Mouse (Mus musculus): ENCODE measurements around the gene Tcaf1.

Tcaf1 gene

GRCm38 (mm10) chr6:42709291-42710211 is at the start of gene Tcaf1:
TSS of gene Tcaf1 (minus strand) at chr6:42710088.
- peak; percentile 69 for DNase-seq (ENCODE audit: extremely low spot score, low read depth, low spot score)

GRCm38 (mm10) chr6:42756104-42756503 is 46.2 kb upstream of the Tcaf1 start, which contains the start of gene Olfr38:
TSS of gene Olfr38 (plus strand) at chr6:42756404.
- no peak for DNase-seq (ENCODE audit: extremely low spot score, low read depth, low spot score)

- no peak for DNase-seq (ENCODE audit: extremely low spot score, low read depth, low spot score)
These were observed 38.0 kb upstream of the Tcaf1 start for GRCm38 (mm10) chr6:42747846-42748245.

- no peak for DNase-seq (ENCODE audit: extremely low spot score, low read depth, low spot score)
These were observed 32.4 kb upstream of the Tcaf1 start for GRCm38 (mm10) chr6:42742303-42742702.

GRCm38 (mm10) chr6:42739071-42739470 is 29.2 kb upstream of the Tcaf1 start, which contains the start of gene Olfr453:
TSS of gene Olfr453 (plus strand) at chr6:42739371.
- no peak for DNase-seq (ENCODE audit: extremely low spot score, low read depth, low spot score)

GRCm38 (mm10) chr6:42717973-42718372 is 8.1 kb upstream of the Tcaf1 start:
- no peak for DNase-seq (ENCODE audit: extremely low spot score, low read depth, low spot score)

GRCm38 (mm10) chr6:42714668-42715067 is 4.8 kb upstream of the Tcaf1 start:
- no peak for DNase-seq (ENCODE audit: extremely low spot score, low read depth, low spot score)

- peak; percentile 46 for DNase-seq (ENCODE audit: extremely low spot score, low read depth, low spot score)
These were observed 17.2 kb downstream of the Tcaf1 start for GRCm38 (mm10) chr6:42692517-42693190.

- DNase-seq (ENCODE audit: extremely low spot score, low read depth, low spot score) = peak; percentile 39
These were observed 17.8 kb downstream of the Tcaf1 start for GRCm38 (mm10) chr6:42692154-42692516.

- DNase-seq (ENCODE audit: extremely low spot score, low read depth, low spot score) = no peak
These were observed 20.1 kb downstream of the Tcaf1 start for GRCm38 (mm10) chr6:42689761-42690160.

- no peak for DNase-seq (ENCODE audit: extremely low spot score, low read depth, low spot score)
These were observed 22.0 kb downstream of the Tcaf1 start for GRCm38 (mm10) chr6:42687907-42688306.

GRCm38 (mm10) chr6:42680077-42680476 is 29.8 kb downstream of the Tcaf1 start:
- DNase-seq (ENCODE audit: extremely low spot score, low read depth, low spot score) = no peak

- no peak for DNase-seq (ENCODE audit: extremely low spot score, low read depth, low spot score)
These were observed 33.9 kb downstream of the Tcaf1 start for GRCm38 (mm10) chr6:42676011-42676410.

- no peak for DNase-seq (ENCODE audit: extremely low spot score, low read depth, low spot score)
These were observed 38.1 kb downstream of the Tcaf1 start for GRCm38 (mm10) chr6:42671767-42672166.

- DNase-seq (ENCODE audit: extremely low spot score, low read depth, low spot score) = no peak
These were observed 42.2 kb downstream of the Tcaf1 start for GRCm38 (mm10) chr6:42667722-42668121.

- no peak for DNase-seq (ENCODE audit: extremely low spot score, low read depth, low spot score)
These were observed 48.1 kb downstream of the Tcaf1 start for GRCm38 (mm10) chr6:42661739-42662138.

GRCm38 (mm10) chr6:42644912-42645549 is 64.9 kb downstream of the Tcaf1 start, which contains the start of gene Tcaf2:
TSS of gene Tcaf2 (minus strand) at chr6:42645254.
- DNase-seq (ENCODE audit: extremely low spot score, low read depth, low spot score) = peak; percentile 77

GRCm38 (mm10) chr6:42634393-42634792 is 75.5 kb downstream of the Tcaf1 start:
- DNase-seq (ENCODE audit: extremely low spot score, low read depth, low spot score) = no peak

GRCm38 (mm10) chr6:42631395-42631794 is 78.5 kb downstream of the Tcaf1 start:
- no peak for DNase-seq (ENCODE audit: extremely low spot score, low read depth, low spot score)
